Mouse (Mus musculus) B cell, adult 2 months (primary cell): ENCODE data around the gene Kifc1.
A peak's percentile ranks its signal among the peaks of the same experiment; 100 is the strongest.
"Not testable (repeated sequence)": the region's sequence is repeated elsewhere in the genome, so short reads cannot be mapped to it uniquely, and the experiment has no call there.

Experiments used
- DNase-seq, 2 experiments: peaks; one replicate each; pipeline ENCODE4 v3.0.0; 2022

Kifc1 gene

GRCm38 (mm10) chr17:33918293-33919203 is 28.1 kb upstream of the Kifc1 start:
- DNase-seq: peak in 1 of 2 experiments; percentile 29

DNA sequence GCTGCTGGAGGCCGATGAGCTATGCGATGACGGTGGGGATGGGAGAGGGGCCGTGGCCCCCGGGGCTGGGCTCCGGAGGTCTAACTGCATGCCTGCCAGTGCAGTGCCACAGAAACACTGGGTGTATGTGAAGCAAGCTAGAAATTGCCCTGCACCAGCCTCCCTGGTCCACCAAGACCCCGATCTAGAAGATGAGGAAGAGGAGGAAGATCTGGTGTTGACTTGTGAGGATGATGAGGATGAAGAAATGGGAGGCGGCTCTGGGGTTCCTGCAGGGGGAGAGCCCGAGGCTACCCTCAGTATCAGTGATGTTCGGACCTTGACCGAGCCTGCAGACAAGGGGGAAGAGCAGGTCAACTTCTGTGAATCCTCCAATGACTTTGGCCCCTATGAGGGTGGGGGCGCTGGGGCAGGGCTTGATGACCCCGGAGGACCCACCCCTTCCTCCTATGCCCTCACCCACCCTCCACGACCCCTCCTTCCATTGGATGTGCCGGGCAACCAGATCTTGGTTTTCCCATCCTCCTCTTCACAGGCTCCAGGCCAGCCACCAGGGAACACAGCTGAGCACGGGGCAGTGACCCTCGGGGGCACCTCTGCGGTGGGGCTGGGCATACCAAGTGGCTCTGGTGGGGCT is 27.3 kb upstream of the Kifc1 start:
- DNase-seq: no peak

- DNase-seq: no peak
These were observed 26.6 kb upstream of the Kifc1 start for GRCm38 (mm10) chr17:33916847-33917655.

GRCm38 (mm10) chr17:33916294-33916693 is 25.8 kb upstream of the Kifc1 start:
- DNase-seq: no peak

DNA sequence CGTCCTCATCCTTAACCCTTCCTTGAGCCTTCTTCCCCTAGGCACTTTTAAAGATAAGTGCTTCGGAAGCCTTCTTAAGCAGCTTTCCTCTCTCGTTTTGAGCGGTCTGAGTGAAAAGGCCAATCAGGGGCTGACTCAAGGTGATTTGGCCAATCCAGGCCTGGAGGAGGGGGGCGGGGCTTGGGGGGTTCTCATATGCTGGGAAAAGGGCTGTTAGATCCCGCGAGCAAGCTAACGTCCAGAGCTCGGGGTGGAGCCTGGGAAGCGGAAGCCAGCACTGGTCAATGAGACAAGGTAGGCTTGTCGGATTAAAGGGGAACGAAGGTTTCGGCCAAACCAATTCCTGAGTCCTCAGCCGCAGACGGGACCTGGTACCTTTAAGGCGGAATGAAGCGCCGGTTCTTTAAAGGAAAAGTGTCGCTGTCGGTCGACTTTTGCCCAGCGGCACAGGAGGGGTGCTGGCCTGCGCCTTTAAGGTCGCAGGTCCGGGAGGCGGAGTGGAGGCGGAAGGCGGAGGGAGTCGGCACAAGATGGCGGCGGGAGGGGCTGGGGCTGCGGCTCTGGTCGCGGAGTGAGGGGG is 25.3 kb upstream of the Kifc1 start, which contains the start of the genes Tapbp and Zbtb22:
Tapbp (plus strand) TSS at position 229 of the 580 bp plus-strand sequence.
Zbtb22 (plus strand) TSS at position 234 of the 580 bp plus-strand sequence.
- DNase-seq: peak; percentile 89 to 91

DNA sequence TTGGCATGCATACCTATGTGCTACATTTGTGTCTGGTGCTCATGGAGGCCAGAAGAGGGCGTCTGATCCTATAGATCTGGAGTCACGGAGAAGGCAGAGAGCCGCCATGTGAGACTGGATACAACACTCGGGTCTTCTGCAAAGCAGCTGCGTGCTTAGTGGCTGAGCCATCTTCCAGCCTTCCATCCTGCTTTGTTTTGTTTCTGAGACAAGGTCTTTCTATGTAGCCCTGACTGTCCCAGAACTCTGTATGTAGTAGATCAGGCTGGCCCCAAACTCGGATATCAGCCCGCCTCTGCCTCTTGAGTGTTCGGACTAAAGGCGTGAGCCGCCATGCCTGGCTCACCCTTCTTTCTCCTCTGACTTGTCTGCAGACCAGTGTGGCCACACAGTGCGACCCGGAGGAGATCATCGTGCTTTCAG is 24.5 kb upstream of the Kifc1 start:
- no peak for DNase-seq

- no peak for DNase-seq
These were observed 23.4 kb upstream of the Kifc1 start for GRCm38 (mm10) chr17:33913905-33914304.

GRCm38 (mm10) chr17:33913264-33913663 is 22.8 kb upstream of the Kifc1 start:
- DNase-seq: no peak

DNA sequence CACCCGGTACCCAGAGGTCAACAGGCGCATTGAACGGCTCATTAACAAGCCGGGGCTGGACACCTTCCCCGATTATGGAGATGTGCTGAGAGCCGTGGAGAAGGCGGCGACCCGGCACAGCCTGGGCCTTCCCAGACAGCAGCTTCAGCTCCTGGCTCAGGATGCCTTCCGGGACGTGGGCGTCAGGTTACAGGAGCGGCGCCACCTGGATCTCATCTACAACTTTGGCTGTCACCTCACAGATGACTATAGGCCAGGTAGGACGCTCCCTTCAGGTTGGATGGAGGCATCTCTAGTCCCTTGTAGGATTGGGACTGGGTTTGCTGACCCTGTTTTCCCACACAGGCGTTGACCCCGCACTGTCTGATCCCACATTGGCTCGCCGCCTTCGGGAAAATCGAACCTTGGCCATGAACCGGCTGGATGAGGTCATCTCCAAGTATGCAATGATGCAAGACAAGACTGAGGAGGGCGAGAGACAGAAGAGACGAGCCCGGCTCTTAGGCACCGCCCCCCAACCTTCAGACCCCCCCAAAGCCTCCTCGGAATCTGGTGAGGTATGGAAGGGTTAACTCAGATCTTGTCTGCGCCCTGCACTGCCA is 21.5 kb upstream of the Kifc1 start:
- DNase-seq: no peak

DNA sequence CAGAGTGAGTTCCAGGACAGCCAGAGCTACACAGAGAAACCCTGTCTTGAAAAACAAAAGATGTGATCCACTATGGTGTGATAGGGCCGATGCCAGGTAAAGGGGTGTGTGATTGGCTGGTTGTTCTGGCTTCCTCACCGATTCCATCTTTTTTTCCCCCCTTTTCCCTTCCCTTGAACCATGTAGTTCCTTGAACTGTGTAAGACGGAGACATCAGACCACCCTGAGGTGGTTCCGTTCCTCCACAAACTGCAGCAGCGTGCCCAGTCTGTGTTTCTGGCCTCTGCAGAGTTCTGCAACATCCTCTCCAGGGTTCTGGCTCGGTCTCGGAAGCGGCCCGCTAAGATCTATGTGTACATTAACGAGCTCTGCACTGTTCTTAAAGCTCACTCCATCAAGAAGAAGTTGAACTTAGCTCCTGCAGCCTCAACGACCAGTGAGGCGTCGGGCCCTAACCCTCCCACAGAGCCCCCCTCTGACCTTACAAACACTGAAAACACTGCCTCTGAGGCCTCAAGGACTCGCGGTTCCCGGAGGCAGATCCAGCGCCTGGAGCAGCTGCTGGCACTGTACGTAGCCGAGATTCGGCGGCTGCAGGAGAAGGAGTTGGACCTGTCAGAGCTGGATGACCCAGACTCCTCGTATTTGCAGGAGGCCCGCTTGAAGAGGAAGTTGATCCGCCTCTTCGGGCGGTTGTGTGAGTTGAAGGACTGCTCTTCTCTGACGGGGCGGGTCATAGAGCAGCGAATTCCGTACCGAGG is 20.8 kb upstream of the Kifc1 start:
- DNase-seq: no peak

DNA sequence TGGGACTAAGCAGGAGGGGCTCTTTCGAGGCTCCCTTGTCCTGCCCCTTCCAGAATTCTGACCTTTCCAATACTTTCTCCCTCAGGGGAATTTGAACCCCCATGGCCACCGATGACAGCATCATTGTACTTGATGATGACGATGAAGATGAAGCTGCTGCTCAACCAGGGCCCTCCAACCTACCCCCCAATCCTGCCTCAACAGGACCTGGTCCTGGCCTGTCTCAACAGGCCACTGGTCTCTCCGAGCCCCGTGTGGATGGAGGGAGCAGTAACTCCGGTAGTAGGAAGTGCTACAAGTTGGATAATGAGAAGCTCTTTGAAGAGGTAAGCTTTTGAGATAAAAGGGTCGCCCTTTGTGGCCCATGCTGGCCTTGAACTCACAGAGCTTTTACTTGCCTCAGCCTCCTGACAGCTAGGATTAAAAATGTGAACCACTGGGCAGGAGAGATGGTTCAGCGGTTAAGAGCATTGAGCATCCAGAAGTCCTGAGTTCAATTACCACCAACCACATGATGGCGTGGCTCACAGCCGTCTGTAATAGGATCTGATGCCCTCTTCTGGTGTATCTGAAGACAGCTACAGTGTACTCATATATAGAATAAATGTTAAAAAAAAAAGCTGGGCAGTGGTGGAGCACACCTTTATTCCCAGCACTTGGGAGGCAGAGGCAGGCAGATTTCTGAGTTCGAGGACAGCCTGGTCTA is 20.0 kb upstream of the Kifc1 start:
- DNase-seq: peak; percentile 42 to 53

DNA sequence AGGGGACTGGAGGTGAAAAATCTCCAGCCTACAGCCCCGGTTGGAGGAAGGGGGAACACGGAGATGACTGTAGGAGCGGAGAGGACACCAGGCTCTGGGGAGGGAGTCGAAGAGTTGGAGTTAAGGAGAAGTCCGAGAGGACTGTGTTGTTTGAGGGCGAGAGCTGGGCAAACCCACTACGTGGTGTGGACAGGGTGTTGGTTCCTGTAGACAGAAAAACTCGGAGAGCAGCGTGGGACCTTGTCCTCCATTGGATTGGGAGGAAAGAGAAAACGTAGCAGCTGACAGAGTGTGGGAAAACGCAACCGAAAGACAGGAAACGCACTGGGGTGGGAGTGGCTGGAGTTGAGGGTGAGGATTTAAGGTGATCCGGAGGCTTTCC is 19.4 kb upstream of the Kifc1 start:
- DNase-seq: no peak

- peak; percentile 98 to 99 for DNase-seq
These were observed 18.8 kb upstream of the Kifc1 start, which contains the start of gene Daxx for GRCm38 (mm10) chr17:33909077-33909868. TSS of gene Daxx (plus strand) at chr17:33909414.

GRCm38 (mm10) chr17:33908331-33909076 is 18.0 kb upstream of the Kifc1 start:
- peak; percentile 45 to 52 for DNase-seq

- not testable (repeated sequence) for DNase-seq
These were observed 14.4 kb upstream of the Kifc1 start, which contains the start of gene Platr17 for GRCm38 (mm10) chr17:33904835-33905234. TSS of gene Platr17 (plus strand) at chr17:33905135.

- not testable (repeated sequence) for DNase-seq
These were observed 13.6 kb upstream of the Kifc1 start for GRCm38 (mm10) chr17:33903911-33904651.

GRCm38 (mm10) chr17:33902491-33902890 is 12.0 kb upstream of the Kifc1 start:
- no peak for DNase-seq

DNA sequence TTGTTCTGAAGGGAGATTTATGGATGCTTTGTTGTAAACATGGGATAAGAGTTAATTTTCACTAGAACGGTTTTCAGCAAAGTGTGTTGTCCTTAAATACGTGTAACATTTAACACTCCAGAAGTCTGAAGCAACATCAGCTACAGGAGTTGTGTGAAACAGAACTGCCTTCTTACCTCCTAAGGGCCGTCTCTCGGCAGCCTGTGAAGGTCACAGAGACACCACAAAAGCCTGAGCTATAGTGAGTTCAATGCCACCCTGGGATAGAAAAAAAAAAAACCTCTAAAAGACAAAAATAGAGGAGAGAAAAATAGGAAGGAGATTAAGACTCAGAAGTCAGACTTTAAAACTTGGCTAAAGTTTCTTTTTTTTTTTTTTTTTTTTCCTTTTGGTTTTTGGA is 11.6 kb upstream of the Kifc1 start:
- DNase-seq: no peak
